Mouse (Mus musculus): Measurements from ENCODE around the gene Src. TPM values are rescaled to one million over a fixed set of nuclear protein-coding genes. Genes with fewer than 3 reads are reported as not detected.
A peak's percentile ranks its signal among the peaks of the same experiment; 100 is the strongest.
"Not testable (repeated sequence)": the region's sequence is repeated elsewhere in the genome, so short reads cannot be mapped to it uniquely, and the experiment has no call there.

The Src gene
- total RNA-seq (2017): 0.69 and 1.3 TPM in 2 replicates

DNA sequence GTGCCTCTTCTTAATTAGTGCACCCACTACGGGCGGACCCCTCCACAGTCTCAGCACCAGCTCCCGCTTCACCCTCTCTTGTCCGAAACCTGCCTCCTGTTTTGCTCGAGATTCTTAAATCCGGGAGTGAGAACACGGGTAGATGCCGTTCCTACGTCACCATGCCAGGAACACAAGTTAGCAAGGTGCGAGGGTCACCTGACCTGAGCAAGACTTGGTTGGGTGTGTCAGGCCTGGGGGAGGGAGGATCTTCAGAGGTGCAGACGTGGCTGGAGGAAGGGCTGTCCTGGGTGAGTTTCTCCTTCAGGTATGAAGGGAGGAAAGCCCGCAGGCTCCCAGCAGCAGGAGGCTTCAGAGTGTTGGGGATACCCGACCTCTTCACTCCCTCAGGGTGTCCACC is at the start of gene Src:
Src (plus strand) TSS at position 239 of the 400 bp plus-strand sequence.
- no peak for ATAC-seq (replicated peaks; ENCODE audit: low read depth, poor library complexity, severe bottlenecking)

DNA sequence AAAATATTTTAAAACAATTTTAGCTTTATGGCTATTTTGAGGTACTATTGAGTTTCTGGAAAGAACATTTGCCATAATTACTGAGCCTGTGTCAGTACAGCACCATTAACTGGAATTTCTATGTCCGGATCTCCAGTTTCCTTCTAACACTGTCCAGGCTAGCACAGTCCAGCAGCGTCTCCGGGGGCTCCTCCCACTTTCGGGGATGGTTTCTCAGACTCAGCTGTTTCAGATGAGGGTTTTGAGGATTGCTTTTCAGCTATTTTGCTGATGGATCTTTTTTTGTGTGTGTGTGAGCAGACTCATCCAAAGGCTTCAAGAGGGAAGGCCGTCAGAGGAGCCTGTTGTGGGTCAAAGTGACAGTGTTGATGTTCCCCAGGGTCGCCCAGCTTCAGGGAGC is 46.5 kb upstream of the Src start:
- no peak for ATAC-seq (replicated peaks; ENCODE audit: low read depth, poor library complexity, severe bottlenecking)

DNA sequence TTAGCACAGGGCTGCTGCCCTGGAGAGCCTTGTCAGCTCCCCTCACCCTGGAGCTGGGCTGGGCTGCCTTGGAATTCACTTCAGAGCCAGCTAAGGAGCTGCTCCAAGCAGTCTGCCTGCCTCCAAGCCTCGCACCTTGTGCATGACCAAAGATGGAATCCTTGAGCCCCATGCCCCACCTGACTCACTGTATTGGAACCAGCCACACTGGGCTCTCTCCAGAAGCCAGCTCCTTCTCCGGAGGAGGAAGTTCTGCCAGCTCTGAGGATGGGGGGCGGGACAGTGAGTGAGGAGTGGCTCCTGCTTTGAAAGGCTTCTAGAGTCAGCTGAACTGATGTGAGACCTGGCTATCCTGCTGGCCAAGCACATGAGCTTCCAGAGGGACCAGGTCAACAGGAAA is 44.6 kb upstream of the Src start:
- ATAC-seq (replicated peaks; ENCODE audit: low read depth, poor library complexity, severe bottlenecking): no peak

DNA sequence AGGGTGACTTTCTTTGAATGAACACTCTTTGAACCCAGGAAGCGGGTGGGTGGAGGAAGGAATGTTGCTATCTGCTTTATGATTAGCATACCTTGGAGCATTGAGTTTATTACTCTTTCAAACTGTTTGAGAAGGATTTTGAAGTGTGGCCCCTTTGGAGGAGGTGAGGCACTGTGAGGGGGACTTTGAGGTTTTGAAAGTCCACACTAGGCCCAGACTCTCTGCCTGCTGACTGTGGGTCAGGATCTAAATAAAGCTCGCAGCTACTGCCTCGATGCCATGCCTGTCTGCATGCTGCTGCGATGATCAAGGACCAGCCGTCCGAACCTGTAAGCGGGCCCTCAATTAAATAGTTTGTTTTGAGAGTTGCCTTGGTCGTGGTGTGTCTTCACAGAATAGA is 43.2 kb upstream of the Src start:
- ATAC-seq (replicated peaks; ENCODE audit: low read depth, poor library complexity, severe bottlenecking): no peak

DNA sequence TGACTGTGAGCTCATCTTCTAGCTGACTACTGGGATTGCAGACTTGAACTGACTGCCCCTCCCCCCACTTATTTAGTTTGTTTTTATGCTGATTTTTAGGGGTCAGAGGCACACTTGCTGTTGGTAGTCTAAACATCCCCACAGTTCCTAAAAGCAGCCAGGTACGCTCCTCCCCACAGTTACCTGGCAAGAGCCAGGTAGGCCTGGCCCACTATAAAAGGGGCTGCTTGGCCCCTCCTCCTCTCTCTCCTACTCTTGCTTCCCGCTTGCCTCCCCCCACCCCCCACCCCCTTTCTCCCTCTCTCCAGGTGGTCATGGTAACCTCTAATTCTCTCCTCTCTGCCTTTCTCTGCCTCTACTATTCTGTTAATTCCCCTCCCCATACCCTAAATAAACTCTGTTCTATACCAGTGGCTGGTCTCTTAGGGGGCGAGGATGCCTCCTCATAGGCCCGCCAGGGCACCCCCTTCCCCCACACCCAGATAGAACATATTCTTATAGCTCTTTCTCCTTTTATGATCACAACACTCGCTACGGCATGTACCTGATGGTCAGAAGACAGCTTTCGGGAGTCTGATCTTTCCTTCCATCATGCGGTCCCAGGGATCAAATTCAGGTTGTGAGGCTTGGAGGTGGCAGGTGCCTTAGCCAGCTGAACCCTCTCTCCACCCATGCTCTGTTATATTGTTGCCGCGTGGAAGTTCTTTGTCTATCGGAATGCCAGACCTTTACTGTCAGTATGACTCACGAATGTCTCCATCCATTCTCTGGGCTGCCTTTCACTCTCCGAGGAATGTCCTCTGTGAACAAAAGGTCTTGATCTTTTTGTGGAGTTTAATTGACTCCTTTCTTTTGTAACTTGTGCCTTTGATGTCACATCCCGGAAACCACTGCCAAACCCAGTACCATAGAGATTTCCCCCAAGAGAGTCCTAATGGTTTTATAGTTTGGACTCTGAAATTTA is 42.2 kb upstream of the Src start:
- no peak for ATAC-seq (replicated peaks; ENCODE audit: low read depth, poor library complexity, severe bottlenecking)

DNA sequence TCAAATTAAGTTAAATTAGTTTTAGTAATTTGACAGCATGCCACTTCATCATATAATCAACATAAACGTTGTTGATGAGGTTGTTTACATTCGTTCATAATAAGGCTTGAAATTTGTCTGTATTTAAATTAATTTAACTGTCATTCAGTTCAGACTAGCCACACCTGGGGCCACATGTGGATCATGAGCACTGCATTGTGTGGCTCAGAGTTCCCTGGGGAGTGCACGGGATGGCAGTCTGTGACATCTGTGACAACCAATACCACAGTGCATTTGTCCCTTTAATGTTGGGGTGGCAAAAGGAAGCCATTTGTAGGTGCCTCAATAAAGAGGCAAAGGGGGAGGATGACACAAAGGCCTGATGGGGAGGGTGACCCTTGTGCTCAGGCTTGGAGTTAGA is 41.2 kb upstream of the Src start:
- ATAC-seq (replicated peaks; ENCODE audit: low read depth, poor library complexity, severe bottlenecking): no peak

DNA sequence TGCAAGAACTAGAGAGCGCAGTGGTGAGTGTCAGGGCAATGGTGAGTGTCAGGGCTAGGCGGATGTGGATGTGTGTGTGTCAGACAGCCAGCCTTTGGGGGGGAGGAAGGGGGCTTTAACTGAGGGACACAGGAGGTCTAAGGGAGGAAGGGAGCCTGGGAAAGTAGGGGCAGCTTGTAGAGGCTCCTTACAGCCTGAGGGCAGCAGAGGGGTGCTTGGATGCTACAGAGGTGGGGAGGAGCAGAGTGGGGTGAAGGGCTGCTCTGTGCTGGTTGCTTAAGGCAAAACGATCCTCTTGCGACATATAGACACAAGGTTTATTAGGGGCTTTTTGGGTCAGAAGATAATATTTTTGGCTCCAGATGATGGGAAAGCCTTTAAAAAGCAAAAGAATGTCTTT is 33.4 kb upstream of the Src start:
- no peak for ATAC-seq (replicated peaks; ENCODE audit: low read depth, poor library complexity, severe bottlenecking)

DNA sequence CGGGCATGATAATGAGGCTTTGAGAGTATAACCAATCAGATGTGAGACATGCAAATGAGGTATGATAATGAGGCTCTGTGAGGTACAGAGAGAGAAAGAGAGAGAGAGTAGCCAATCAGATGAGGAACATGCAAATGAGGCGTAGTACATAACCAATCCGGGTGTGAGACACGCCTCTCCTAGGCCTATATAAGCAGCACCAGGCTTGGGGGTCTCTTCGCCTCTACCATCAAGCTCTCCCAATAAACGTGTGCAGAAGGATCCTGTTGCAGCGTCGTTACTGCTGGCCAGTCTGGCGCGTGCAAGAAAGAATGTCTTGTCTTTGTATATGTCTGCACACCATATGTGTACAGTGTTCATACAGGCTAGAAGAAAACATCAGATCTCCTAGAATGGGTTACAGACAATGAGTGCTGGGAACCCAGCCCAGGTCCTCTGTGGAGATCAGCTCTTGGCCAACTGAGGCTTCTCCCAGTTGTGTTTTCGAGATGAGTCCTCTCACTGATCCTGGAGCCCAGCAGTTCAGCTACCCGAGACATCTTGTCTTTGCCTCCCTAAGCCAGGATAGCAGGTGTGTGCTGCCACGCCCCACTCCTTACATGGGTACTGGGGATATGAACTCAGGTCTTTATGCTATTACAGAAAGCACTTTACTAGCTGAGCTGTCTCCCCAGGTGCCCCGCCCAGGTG is 29.2 kb upstream of the Src start:
- not testable (repeated sequence) for ATAC-seq (replicated peaks; ENCODE audit: low read depth, poor library complexity, severe bottlenecking)

DNA sequence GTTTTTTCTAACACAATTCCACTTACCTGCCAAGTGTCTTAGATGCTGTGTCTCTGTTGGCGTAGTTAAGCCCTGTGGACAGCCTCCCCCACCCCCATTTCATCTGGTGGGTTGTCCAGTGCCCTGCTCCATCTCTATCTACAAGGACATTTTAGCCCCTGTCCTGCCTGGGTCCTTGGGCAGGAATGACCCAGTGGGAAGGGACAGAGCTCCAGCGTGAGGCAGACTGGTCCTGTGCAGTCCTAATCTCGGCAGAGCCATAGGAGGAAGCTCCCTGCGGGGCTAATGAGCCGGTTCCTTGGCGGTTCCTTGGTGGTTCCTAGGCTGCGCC is 28.7 kb upstream of the Src start:
- ATAC-seq (replicated peaks; ENCODE audit: low read depth, poor library complexity, severe bottlenecking): no peak

DNA sequence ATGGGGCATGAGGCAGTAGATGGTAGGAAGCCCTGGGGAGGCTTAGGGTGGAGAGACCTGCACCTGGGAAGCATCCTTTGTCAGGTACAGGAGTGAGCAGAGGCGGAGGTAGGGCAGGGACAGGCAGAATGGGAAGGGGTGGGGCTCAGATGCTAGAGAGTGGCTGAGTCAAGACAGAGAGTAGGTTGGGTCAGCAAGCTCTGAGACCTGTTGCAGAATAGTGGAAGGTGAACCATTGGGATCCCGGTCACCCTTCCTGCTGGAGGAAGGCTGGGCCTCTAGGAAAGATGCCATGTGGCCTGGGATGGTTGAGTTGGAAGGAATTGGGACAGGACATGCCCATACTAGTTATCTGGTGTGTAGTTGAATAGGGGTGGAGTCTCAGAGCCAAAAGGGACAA is 25.9 kb upstream of the Src start:
- no peak for ATAC-seq (replicated peaks; ENCODE audit: low read depth, poor library complexity, severe bottlenecking)

DNA sequence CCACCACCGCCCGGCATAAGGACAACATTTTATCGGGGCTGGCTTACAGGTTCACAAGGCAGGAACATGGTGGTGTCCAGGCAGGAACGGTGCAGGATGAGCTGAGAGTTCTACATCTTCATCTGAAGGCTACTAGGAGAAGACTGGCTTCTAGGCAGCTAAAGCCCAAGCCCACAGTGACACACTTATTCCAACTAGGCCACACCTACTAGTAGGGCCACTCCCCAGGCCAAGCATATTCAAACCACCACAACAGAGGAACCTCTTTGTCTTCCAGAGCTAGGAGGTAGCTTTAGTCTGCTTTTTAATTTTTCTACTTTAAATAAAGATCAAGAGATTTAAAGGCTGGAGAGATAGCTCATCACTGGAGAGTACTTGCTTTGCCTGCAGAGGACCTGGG is 24.7 kb upstream of the Src start:
- ATAC-seq (replicated peaks; ENCODE audit: low read depth, poor library complexity, severe bottlenecking): no peak

DNA sequence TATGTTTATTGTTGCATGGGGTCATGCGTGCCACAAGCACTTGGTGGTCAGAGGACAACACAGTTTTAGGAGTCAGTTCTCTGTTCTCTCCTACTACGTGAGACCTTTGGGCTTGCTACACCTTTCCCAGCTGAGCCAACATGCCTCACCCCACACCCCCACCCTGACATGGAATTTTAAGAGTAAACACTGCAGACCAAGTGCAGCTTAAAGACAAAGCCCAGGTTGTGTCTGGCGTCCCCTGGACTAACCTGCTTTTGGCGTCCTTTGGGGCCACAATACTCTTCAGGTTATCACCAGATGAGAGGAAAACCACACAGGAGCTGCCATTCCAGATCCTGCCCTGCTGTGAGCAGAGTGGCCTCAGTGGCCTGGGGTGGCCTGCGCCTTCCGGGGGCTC is 23.4 kb upstream of the Src start:
- no peak for ATAC-seq (replicated peaks; ENCODE audit: low read depth, poor library complexity, severe bottlenecking)

DNA sequence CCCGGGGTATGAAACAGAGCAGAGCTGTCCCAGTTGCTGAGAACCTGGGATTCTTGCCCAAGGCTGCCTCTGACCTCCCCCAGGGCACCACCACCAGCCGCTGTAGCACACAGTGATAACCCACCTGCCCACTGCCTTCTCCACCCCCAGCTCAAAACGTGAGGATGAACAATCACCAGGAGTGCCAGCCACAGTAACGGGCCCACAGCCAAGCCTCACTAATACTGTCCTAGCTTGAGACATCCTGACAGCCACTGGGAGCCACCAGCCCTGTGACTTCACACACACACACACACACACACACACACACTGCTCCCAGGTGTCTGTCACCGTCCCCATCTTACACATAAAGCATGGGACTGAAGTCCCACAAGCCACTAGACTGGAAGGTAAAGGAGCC is 22.9 kb upstream of the Src start:
- no peak for ATAC-seq (replicated peaks; ENCODE audit: low read depth, poor library complexity, severe bottlenecking)

DNA sequence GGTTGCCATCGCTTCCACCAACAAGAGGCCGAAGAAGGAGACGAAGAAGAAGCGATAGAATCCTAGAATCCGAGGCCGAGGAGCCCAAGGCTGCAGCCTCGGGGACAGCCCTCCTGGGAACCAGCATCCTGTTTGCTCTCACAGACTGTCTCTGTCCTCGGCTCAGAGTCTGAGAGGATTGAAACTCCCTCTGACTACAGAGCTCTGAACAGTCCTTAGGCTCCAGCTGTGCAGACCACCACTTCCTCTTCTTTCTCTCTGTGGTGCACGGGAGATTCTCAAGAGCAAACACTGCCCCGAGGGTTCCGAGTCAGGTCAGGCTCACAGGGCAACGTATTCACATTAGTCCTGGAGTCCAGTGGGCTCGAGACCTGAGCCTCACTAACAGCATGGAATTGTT is 22.3 kb upstream of the Src start:
- peak; percentile 94 for ATAC-seq (replicated peaks; ENCODE audit: low read depth, poor library complexity, severe bottlenecking)

DNA sequence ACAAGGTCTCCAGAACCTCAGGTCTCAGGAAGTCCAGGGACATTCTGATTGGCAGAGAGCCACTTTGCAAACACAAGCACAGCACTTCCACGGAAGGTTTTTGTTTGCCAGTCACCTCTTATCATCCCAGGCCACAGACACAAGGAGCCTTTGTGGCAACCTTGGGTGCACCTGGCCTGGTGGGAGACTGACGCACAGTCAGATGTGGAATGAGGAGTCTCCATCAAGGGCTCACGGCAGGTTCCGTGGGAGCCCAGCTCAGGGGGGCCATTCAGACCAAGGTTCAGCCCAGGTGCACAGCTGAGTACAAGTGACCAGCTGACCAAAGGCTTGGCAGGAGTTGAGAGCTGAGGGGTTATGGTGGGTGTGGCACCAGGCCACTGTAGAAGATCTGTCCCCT is 20.9 kb upstream of the Src start:
- ATAC-seq (replicated peaks; ENCODE audit: low read depth, poor library complexity, severe bottlenecking): no peak

DNA sequence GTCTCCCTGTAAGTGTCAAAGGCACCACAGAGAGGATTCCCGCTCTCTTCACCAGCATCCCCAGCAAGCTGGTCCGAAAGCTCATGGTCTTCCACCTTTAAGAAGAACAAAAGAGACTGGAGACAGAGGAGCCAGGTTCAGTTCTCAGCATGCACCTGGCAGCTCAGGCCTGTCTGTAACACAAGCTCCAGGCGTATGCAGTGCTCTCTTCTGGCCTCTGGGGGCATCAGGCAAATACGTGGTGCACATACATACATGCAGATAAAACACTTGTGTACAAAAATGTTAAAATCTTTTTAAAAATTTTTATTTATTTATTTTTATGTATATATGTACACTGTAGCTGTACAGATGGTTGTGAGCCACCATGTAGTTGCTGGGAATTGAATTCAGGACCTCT is 19.7 kb upstream of the Src start:
- no peak for ATAC-seq (replicated peaks; ENCODE audit: low read depth, poor library complexity, severe bottlenecking)

DNA sequence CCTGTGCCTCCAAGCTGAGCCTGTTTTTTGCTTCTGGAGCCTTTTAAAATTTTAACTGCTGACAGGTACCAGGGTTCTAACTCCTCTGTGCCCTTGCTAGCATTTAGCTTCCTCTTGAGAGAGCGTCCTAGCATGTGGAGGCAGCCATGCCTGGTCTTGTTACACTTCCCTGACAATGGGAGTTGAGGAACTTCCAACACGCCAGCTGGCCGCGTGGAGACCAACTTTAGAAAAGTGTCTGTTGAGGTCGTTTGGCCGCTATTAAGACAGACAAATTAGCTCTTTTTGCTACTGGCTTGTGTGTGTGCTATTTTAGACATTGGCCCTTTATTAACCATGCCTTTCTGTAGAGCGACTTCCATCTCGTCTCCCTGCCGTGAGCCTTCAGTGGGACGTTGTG is 18.4 kb upstream of the Src start:
- ATAC-seq (replicated peaks; ENCODE audit: low read depth, poor library complexity, severe bottlenecking): no peak

DNA sequence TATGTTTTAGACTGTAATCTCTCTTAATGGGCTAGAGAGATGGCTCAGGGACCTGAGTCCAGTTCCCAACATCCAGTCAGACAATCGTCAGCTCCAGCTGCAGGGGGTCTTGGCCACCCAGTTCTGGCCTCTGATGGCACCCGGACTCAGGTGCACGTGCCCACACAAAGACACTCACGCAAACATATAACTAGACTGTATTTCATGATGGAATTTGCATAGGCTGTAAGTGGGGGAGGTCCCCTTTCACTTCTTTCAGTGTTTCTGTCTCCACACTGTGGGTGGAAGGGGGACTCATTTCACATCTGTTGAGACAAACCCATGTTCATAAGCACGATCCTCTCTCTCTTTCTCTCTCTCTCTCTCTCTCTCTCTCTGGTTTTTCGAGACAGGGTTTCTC is 17.8 kb upstream of the Src start:
- ATAC-seq (replicated peaks; ENCODE audit: low read depth, poor library complexity, severe bottlenecking): no peak

DNA sequence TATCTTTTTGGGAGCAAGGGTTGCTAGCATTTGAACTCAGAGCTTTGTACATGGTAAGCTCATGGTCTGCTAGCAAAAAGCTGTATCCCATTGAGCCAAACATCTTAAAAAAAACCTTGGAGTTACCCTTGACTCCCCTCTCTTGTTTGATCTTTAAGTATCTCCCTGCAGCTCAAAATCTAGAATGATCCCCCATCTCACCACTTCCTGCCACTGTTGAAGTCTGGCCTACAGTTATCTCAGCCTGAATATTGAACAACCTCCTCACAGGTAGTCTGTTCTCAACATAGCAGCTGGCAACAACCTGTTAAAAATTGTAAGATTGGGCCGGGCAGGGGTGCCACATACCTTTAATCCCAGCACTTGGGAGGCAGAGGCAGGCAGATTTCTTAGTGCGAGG is 17.0 kb upstream of the Src start:
- no peak for ATAC-seq (replicated peaks; ENCODE audit: low read depth, poor library complexity, severe bottlenecking)

DNA sequence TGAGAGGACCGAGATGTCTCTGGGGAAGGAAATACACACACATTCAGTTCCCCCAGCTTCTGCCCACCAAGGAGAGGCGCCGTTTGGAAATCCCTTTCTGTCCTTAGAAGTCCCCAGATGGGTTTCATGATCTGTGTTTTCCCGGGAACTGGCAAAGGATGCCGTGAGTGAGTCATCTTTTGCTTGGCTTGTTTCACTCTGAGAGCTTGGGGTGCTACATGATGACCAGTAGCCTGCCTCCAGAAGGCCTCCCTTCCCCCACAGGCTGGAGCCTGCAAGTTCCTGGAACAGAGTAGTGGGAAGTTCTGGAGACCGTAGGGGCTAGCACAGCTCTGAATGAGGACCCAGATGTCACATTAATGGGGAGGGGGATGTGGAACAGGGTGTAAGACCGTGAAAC is 10.6 kb upstream of the Src start:
- no peak for ATAC-seq (replicated peaks; ENCODE audit: low read depth, poor library complexity, severe bottlenecking)

DNA sequence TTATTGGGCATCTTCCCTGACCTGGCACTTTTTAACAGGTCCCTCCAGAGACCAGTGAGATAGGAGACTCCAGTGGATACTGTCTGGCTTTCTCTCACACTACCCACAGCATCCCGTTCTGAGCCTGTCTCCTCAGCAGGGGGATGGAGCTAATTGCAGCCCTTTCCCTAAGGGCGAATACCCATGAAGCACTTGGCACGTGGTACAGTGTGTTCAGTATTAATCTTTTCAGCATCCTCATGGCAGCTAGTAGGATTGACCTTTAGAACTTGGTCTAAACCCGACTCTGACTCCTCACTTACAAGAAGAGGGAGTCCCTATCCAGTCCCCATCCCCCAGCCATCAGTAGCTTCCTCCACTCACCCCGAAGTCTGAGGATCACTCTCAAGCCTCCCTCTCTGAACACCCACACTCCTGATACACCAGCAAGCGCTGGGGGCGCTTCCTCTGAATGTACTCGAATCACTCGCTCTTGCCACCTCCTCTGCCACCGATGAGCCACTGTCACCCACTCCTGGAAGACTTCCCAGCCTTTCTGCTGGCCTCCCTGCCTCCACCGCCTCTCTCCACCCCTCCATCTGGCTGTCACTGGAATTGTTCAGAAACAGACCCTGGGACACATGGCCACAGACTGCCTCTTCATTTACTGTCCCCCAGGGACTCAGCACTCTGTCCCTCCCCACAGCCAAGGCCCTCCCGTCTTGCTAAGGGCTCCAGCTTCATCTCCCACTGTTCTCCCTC is 8.3 kb upstream of the Src start:
- no peak for ATAC-seq (replicated peaks; ENCODE audit: low read depth, poor library complexity, severe bottlenecking)

All from common myeloid progenitor, adult 5-6 weeks (primary cell).